Mouse (Mus musculus) right cerebral cortex, postnatal 25 days (tissue): Measurements from ENCODE around the gene Tcf12.

ENCODE experiments used
- DNase-seq: peaks from one replicate; pipeline ENCODE4 v3.0.0; 2022

Gene Tcf12

DNA sequence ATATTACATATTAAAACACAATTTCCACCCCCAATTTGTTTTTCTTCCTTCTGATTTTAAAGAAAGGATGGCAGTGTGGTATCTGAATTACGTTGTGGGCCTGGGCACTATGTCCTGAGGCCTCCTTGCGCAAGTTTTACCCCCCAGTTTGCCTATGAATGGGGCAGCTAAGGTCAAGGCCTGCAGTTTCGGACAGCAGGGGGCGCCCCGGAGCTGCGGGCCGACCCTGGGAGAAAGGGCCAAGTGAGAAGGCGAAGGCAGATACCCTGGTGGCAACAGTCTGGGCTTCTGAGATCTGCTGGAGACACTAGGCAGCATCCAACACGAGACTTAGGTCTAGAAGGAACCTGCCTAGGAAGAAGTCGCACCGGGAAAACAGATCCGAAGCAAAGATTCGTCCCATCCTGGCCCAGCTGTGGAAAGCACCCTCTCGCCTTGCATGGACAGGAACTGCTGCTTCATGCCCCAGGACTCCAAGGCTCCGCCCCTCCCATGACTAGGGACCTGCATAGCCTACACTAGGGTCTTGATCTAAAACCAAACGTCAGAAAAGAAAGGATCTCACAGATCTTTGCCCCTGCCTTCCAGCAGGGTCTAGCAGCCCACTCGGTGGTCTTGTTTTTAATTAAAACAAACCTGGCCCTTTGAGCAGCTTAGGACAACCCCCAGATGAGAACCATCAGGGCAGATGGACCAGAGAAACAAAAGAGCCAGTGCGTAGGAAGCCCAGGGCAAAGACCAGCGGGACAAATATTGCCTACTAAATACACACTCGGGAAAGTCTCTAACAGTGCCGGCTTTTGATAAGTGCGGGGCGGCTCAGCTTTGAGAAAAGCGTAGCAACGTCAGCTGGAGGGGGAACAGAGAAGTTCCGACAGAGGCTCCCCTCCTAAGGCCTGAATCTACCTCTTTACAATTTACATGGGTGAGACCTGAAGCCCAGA is 279.6 kb downstream of the Tcf12 start:
- DNase-seq: peak; percentile 38

- no peak for DNase-seq
These were observed 280.7 kb downstream of the Tcf12 start for GRCm38 (mm10) chr9:71830994-71831393.

GRCm38 (mm10) chr9:71830365-71830764 is 281.3 kb downstream of the Tcf12 start:
- no peak for DNase-seq

- DNase-seq: no peak
These were observed 281.9 kb downstream of the Tcf12 start for GRCm38 (mm10) chr9:71829753-71830152.

DNA sequence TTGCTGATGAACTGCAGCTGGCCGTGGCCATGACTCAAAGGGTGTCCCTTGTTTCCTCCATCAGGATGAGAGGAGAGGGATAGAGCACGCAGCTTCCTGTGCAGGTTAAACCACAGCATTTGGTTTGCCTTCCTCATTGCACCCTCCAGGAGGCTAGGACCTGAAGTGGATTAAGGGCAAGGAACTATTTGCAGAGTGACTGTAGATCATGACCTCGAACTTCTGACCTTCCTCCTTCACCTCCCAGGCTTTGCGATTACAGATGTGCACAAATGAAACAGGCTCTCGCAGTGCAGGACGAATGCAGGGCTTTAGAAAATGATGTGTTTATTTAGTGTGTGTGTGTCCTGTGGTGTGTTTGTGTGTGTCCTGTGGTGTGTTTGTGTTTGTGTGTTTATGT is 282.5 kb downstream of the Tcf12 start:
- DNase-seq: no peak

GRCm38 (mm10) chr9:71827371-71827770 is 284.3 kb downstream of the Tcf12 start:
- DNase-seq: no peak

GRCm38 (mm10) chr9:71826040-71826525 is 285.6 kb downstream of the Tcf12 start:
- peak; percentile 25 for DNase-seq

DNA sequence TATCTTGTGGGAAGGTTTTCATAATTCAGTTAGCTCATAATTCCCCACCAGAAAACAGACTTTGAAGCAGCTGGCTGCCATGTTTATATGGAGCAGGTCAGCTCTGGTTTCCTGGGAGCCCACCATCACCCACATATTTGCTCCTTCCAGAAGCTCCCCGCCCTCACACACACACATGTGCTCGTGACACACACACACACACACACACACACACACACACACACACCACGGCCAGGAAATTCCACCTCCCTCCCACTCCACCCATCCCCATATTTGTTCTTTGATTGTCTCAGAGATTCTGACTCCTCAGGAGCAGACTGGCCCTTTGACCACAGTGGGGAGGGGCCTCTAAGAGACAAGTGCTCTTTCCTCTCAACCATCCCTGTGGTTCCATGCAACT is 289.7 kb downstream of the Tcf12 start:
- no peak for DNase-seq

GRCm38 (mm10) chr9:71818453-71818852 is 293.2 kb downstream of the Tcf12 start:
- peak; percentile 14 for DNase-seq

DNA sequence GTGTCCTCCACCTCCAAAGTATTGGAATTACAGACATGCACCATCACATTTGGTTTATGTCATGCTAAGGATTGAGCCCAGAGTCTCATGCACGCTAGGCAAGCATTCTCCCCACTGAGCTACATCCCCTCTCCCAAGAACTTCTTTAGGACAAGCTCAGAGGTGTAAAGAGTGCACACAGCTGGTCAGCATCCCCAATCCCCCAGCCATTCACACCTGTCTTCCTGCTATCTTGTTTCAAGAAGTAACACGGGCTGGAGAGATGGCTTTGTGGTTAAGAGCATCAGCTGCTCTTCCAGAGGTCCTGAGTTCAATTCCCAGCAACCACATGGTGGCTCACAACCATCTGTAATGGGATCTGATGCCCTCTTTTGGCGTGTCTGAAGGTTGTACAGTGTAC is 295.6 kb downstream of the Tcf12 start:
- DNase-seq: no peak

GRCm38 (mm10) chr9:71813565-71813964 is 298.1 kb downstream of the Tcf12 start:
- no peak for DNase-seq

DNA sequence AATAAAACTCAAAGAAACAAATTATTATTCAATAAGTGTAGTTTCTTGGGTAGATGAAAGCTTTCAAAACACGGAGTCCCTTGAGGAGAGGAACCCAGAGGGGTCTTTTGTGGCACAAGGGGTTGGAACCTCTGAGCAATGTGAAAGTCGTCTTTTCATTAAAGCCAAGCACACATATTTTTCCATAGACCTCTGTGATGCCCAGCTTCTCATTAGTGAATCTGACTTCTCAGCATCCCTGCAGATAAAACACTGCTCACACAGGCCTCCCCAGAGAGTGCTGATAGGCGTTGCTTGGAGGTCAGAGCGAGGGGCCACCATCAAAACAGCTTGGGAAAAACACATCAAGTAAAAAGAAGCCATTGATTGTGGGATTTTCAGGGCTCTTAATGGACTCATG is 298.8 kb downstream of the Tcf12 start:
- no peak for DNase-seq

GRCm38 (mm10) chr9:71812402-71812801 is 299.3 kb downstream of the Tcf12 start:
- DNase-seq: no peak

DNA sequence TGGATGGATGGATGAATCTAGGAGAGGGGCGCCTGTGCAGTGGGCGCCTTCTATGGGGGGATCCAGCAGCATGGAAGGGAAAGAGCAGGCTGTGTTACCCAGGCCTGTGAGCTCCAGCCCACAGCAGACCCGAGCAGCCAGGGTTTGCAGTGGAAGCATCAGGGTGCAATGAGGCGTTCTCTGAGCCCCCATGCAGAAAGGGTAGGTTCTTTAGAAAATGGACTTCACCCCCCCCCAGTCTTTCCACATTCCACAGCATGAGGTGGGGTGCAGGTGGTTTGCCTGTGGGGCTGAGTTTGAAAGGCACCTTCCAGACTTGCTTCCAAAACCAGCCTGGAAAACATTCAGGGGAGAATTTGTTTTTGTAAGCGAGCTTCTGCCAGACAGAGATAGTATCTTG is 300.3 kb downstream of the Tcf12 start:
- no peak for DNase-seq

- DNase-seq: no peak
These were observed 300.9 kb downstream of the Tcf12 start for GRCm38 (mm10) chr9:71810723-71811122.

DNA sequence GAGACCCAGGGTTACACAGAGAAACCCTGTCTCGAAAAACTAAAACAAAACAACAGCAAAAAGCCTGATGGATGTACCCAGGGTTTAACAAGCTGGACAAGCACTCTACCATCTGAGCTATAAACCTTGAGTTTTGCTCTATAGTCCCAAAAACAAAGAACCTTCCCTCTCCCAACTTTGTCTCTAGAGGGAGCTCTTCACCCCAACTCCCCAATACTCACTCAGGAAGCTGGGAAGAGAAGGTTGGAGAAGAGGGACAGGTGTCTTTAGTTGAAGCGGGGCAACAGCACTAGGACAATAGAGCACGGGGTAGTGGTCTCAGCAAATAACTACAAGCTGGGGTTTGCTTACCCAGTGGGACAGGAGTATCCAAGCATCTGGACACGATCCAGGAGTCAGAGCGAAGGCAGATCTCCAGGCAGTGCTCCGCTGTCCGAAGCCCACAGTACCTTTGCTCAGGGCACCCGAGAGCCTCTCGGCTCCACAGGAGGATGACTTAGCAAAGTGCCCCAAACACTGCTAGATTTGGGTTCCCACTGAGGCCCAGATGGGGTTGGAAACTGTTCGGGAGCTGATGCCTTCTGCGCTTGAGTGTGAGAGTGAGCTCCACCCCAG is 302.9 kb downstream of the Tcf12 start:
- no peak for DNase-seq

DNA sequence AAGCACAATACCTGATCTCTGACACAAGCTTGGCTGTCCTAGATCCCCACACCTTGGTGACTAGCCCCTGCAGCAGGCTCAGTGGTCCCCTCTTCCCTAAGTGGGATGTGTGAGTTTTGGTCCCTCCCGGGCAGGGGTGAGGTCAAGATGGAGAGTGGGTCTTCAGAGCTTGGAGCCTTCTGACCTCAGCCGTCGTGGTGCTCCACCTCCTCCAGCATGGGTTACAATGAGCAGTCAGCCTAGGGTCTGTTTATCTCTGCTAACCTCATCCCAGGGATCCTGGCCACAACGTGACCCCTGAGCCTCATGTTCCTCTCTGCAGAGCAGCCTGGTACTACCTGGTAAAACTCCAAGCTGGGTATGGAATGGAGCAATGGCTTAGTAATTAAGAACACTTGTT is 303.9 kb downstream of the Tcf12 start:
- DNase-seq: no peak

DNA sequence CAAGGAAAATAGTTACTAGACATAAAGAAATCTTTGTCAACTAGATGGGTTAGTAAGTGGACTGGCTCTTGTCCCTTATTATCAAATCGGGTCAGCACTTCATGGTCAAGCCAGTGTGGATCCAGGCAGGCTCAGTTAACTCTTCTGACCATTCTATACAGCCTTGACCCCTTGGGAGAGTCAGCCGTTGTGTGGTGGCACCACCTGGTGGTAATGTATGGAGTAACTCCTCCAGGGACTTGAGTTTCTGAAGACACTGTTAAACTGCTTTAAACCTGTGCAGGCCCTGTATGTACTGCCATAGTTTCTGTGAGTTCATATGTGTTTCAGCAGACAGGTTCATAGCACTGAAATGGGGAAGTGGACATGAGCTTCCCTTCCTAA is 305.3 kb downstream of the Tcf12 start:
- peak; percentile 65 for DNase-seq

- DNase-seq: no peak
These were observed 305.8 kb downstream of the Tcf12 start for GRCm38 (mm10) chr9:71805646-71806421.

DNA sequence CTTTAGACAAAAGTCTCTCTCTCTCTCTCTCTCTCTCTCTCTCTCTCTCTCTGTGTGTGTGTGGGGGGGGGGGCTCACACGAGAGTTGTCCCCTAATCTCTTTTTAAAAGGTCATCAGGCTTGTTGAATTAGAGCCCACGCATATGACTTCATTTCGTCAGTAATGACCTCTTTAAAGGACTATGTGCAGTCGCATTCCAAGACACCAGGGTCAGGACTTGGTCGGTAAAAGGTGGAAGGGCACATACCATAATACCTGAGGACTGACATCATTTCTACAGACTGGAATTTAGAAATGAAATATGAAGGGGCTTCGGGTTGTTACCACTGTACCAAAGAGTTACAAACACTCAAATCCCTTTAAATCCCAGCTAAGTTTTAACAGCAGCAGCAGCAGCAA is 307.6 kb downstream of the Tcf12 start:
- DNase-seq: no peak

DNA sequence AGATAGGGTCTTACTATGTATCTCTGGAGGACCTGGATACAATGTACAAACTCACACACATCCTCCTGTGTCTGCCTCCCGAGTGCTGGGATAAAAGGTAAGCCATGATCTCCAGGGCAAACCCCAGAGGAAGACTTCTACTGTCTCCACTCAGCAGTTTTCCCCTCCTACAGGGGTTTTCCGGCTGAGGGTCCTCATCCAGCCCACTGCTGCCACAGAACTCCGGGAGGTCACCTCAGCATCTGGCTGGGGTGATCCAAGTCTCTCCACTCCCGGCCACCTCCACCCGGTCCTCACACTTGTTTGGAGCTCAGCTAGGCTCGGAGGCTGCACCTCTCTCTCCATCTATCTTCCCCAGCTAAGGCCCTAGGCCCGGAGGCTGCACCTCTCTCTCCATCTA is 308.4 kb downstream of the Tcf12 start:
- no peak for DNase-seq

GRCm38 (mm10) chr9:71799598-71799997 is 312.1 kb downstream of the Tcf12 start:
- no peak for DNase-seq

DNA sequence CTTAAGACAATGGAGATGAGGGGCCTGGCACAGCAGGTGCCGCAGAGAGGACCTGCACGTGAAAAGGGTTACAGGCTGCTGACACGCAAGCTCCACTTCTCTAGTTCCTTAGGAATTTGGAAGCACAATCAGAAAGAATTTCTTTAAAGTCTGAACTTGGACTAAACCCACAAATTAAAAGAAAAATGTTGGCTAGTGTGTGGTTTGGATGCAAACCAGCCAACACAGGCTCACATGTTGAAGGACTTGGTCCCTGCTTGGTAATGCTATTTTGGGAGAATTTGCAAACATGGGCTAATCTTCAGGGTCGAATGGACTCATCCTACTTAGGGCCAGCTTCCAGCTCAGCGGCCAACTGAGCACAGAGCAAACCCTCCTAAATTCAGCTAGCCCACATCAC is 313.5 kb downstream of the Tcf12 start:
- DNase-seq: no peak
